Mouse (Mus musculus) adrenal gland, postnatal 4 days (tissue): ENCODE data around the gene Eno1. TPM values are rescaled to one million over a fixed set of nuclear protein-coding genes. Genes with fewer than 3 reads are reported as not detected.
A peak's percentile ranks its signal among the peaks of the same experiment; 100 is the strongest.

Experiments used
- DNase-seq, 2 experiments: peaks; one replicate each; pipeline ENCODE4 v3.0.0; 2021 to 2022; ENCODE audit warnings: low spot score in 2 of 2, mixed read lengths in 2 of 2
- total RNA-seq, 2 experiments: library from RNA; stranded (reverse); gene quantifications; 2 replicates each; pipeline ENCODE4 v1.2.3; 2021

Eno1 gene
- total RNA-seq, 2 experiments from 2014 or later: 259 to 261 TPM

- DNase-seq: no peak
These were observed 10.8 kb upstream of the Eno1 start for GRCm38 (mm10) chr4:150225700-150226099.

GRCm38 (mm10) chr4:150226818-150227688 is 9.5 kb upstream of the Eno1 start:
- DNase-seq: peak; percentile 22 to 54

- DNase-seq: no peak
These were observed 7.8 kb upstream of the Eno1 start for GRCm38 (mm10) chr4:150228581-150229348.

- DNase-seq: no peak
These were observed 6.7 kb upstream of the Eno1 start for GRCm38 (mm10) chr4:150229747-150230390.

- DNase-seq: no peak
These were observed 5.8 kb upstream of the Eno1 start for GRCm38 (mm10) chr4:150230460-150231407.

DNA sequence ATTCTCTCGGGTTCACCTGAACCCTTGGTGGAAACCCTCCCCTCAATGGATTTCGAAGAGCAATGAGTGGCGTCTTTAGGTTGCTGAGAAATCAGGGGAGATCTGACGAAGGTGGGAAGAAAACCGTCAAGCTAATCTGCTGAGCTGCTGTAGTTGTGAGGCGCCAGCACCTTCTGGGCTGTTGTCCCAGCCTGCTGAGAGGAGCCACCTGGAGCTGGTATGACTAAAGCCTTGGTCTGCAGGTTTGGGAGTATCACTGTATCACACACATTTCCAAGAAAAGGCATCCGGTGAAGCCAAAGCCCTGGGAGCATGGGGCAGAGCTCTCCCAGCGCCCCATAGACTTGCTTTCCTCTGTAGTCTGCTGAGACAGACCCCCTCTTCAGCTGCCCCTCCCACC is 4.7 kb upstream of the Eno1 start:
- no peak for DNase-seq

GRCm38 (mm10) chr4:150234599-150235327 is 1.8 kb upstream of the Eno1 start:
- DNase-seq: no peak

DNA sequence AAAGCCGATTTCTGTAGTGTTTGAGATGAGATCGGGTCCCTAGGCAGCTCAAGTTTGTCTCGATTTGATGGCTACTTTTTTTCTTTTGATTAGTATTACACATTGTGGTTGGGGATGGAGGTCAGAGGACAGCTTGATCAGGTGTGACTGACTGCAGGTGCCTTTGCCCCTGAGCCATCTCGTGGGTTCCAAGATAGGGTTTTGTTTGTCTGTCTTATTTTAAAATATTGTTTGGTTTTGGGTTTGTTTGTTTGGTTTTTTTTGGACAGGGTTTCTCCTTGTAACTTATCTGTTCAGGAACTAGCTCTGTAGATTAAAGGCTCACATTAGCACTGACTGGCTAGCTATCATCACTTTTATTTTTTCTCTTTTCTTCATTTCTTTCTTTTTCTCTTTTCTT is 936 bp upstream of the Eno1 start:
- no peak for DNase-seq

DNA sequence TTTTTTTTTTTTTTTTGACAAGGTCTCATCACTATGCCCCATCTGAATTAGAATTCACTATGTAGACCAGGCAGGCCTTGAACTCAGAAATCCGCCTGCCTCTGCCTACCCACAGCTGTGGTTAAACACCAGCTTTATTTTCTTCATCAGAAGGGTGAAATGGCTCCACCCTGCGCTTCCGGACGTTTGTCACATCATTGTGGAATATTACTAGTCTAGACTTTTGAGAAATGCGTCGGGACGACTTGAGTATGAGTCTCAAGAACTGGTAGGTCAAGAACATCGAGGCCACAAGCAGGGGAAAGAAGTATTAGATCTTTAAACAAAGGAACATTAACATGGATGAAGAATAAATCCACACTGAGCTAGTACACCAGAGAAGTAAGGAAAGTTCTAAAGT is 490 bp upstream of the Eno1 start:
- no peak for DNase-seq

GRCm38 (mm10) chr4:150237636-150238361 is 1.3 kb downstream of the Eno1 start:
- DNase-seq: no peak

- no peak for DNase-seq
These were observed 2.0 kb downstream of the Eno1 start for GRCm38 (mm10) chr4:150238433-150239086.

DNA sequence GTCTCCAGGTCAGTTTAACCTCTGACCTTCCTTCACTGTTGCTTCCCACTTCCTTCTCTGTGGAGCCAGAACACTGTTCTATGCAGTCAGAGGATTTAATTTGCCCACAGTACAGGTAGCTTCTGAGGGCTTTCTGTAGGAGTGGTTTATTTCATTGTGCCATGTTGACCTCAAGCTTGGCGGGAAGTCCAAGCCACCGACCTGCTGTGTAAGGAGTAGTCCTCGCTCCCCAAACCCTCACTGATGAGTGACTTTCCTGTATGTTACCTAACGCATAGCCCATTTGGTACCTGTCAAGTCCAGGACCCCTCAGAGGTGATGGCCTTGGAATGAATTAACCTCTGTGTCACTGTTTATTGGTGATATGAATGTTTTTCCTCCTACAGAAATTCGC is 2.6 kb downstream of the Eno1 start:
- no peak for DNase-seq

DNA sequence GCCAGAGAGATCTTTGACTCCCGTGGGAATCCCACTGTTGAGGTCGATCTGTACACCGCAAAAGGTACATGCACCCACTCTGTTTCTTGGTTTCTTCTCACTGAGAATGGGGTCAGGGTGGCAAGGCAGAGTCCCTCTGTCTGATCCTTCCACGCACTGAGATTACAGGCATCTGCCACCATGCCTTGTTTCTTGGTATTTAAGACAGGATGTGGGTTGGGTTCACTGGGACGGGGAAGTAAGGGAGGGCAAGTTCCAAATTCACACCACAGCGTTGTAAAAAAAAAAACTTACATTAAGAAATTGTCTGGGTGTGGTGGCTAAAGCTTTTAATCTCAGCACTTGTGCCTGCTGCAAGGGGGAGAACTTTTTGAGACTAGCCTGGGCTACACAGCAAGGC is 3.0 kb downstream of the Eno1 start:
- no peak for DNase-seq

DNA sequence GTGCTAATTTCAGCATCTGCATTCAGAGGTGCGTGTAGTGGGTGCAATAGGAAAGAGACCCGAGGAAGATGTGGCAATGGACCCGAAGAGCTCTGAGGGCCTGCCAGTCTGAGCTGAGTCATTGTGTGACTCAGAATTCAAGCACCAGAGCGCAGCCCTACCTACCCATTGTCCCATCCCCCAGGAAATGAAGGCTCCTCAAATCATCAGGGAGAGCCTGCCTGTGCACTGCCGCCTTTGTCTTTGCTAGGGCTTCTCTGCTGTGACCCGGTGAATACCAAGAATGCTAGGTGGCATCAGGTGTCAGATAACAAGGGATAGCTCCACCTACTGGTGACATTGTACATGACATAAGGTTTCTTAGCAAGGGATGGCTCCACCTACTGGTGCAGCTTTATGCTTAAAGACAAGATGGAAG is 3.4 kb downstream of the Eno1 start:
- peak in 1 of 2 experiments; percentile 58 for DNase-seq

GRCm38 (mm10) chr4:150240381-150240886 is 3.9 kb downstream of the Eno1 start:
- no peak for DNase-seq

GRCm38 (mm10) chr4:150241708-150242107 is 5.2 kb downstream of the Eno1 start:
- no peak for DNase-seq

DNA sequence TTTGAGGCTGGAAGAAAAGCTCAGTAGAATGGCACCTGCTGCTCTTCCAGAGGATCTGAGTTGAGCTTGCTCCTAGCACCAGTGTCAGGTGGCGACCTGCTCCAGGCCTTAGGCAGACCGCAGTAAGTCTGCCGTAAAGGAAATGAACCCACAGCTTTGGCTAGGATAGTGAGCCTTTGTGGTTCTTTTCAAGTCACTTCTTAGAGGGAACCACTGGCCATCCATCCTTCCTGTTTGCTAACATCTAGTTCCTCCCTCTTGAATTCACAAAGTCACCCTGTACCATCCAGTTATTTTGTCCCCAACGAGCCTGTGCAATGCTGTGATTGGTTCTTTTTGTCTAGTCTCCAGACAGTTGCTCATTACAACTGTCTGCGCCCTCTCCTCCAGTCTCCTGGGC is 6.2 kb downstream of the Eno1 start:
- DNase-seq: no peak

DNA sequence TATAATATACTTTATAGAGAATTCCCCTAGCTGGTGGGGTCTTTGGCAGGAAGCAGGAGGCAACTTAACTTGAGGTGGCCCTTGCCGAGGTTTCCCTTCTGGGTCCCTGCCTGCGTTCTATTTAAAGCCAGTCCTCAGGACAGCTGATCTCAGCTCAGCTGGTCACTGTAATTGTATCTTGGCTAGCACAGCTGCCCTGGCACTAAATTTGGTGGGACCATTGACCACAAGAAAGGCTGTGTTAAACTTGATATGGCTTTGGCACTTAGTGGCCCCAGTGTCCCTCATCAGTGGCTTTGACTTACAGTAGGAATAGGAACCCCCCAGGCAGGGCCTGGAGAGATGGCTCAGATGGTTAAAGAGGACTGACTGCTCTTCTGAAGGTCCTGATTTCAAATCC is 9.4 kb downstream of the Eno1 start:
- DNase-seq: no peak

- peak; percentile 42 to 43 for DNase-seq
These were observed 11.5 kb downstream of the Eno1 start for GRCm38 (mm10) chr4:150248009-150248408.
